Mouse (Mus musculus): ENCODE measurements around the gene Adam33. TPM values are rescaled to one million over a fixed set of nuclear protein-coding genes. Genes with fewer than 3 reads are reported as not detected.

Gene Adam33
- total RNA-seq, 2 experiments from 2014 or later = 8.9 to 9.6 TPM

GRCm38 (mm10) chr2:131055631-131056030 is 8.0 kb downstream of the Adam33 start:
- H3K4me3 ChIP-seq = no peak overlapping the region
- intact Hi-C loops (cut with DNase I) = loop anchor here (5.0 kb wide), 2 partner anchors 107 to 197 kb away; partner anchors contain the start of gene 1700037H04Rik
- DNase-seq (ENCODE audit: extremely low spot score in 1 of 2, low spot score in 2 of 2) = no peak
- peak; percentile 55 for TF ChIP-seq CTCF (IDR thresholded peaks at IDR 0.05)
- H3K27ac ChIP-seq = no peak overlapping the region

- intact Hi-C loops (cut with DNase I) = loop anchor here (5.0 kb wide), 2 partner anchors 108 to 198 kb away; partner anchors contain the start of gene 1700037H04Rik
- no peak for TF ChIP-seq CTCF (IDR thresholded peaks at IDR 0.05)
- no peak for DNase-seq (ENCODE audit: extremely low spot score in 1 of 2, low spot score in 2 of 2)
- H3K27ac ChIP-seq = no peak overlapping the region
- no peak overlapping the region for H3K4me3 ChIP-seq
Observed at GRCm38 (mm10) chr2:131054646-131055264, 8.9 kb downstream of the Adam33 start.

GRCm38 (mm10) chr2:131053851-131054645 is 9.6 kb downstream of the Adam33 start:
- no peak for DNase-seq (ENCODE audit: extremely low spot score in 1 of 2, low spot score in 2 of 2)
- no peak for TF ChIP-seq CTCF (IDR thresholded peaks at IDR 0.05)
- intact Hi-C loops (cut with DNase I) = no loop called here
- Histone ChIP-seq H3K4me3 (no peak overlapping the region; the same call in 1 of the 2 replicates), H3K27ac (no peak overlapping the region)

- Histone ChIP-seq H3K4me3 (no peak overlapping the region), H3K27ac (no peak overlapping the region)
- intact Hi-C loops (cut with DNase I) = no loop called here
- no peak for DNase-seq (ENCODE audit: extremely low spot score in 1 of 2, low spot score in 2 of 2)
- TF ChIP-seq CTCF (IDR thresholded peaks at IDR 0.05) = no peak
Observed at GRCm38 (mm10) chr2:131052862-131053418, 10.7 kb downstream of the Adam33 start.

GRCm38 (mm10) chr2:131052043-131052442 is 11.6 kb downstream of the Adam33 start:
- H3K27ac ChIP-seq = no peak overlapping the region
- intact Hi-C loops (cut with DNase I) = no loop called here
- H3K4me3 ChIP-seq = no peak overlapping the region
- DNase-seq (ENCODE audit: extremely low spot score in 1 of 2, low spot score in 2 of 2) = no peak
- no peak for TF ChIP-seq CTCF (IDR thresholded peaks at IDR 0.05)

- no peak overlapping the region for H3K27ac ChIP-seq
- TF ChIP-seq CTCF (IDR thresholded peaks at IDR 0.05) = no peak
- intact Hi-C loops (cut with DNase I) = no loop called here
- no peak overlapping the region for H3K4me3 ChIP-seq
- no peak for DNase-seq (ENCODE audit: extremely low spot score in 1 of 2, low spot score in 2 of 2)
Observed at GRCm38 (mm10) chr2:131046025-131046424, 17.6 kb downstream of the Adam33 start.

- TF ChIP-seq CTCF (IDR thresholded peaks at IDR 0.05) = no peak
- intact Hi-C loops (cut with DNase I) = loop anchor here (5.0 kb wide), 1 partner anchor 117 kb away; the partner anchor contains the start of gene 1700037H04Rik
- no peak for DNase-seq (ENCODE audit: extremely low spot score in 1 of 2, low spot score in 2 of 2)
- no peak overlapping the region for H3K4me3 ChIP-seq
- H3K27ac ChIP-seq = no peak overlapping the region
Observed at GRCm38 (mm10) chr2:131044989-131045720, 18.5 kb downstream of the Adam33 start.

GRCm38 (mm10) chr2:131044354-131044852 is 19.2 kb downstream of the Adam33 start:
- Histone ChIP-seq H3K4me3 (no peak overlapping the region), H3K27ac (no peak overlapping the region)
- no peak for DNase-seq (ENCODE audit: extremely low spot score in 1 of 2, low spot score in 2 of 2)
- intact Hi-C loops (cut with DNase I) = loop anchor here (5.0 kb wide), 1 partner anchor 118 kb away; the partner anchor contains the start of gene 1700037H04Rik
- no peak; the same call in 1 of the 2 replicates for TF ChIP-seq CTCF (IDR thresholded peaks at IDR 0.05)

- no peak for DNase-seq (ENCODE audit: extremely low spot score in 1 of 2, low spot score in 2 of 2)
- intact Hi-C loops (cut with DNase I) = loop anchor here (5.0 kb wide), 1 partner anchor 119 kb away; the partner anchor contains the start of gene 1700037H04Rik
- Histone ChIP-seq H3K27ac (peak within 1 kb of the TSS; percentile 91), H3K4me3 (peak within 1 kb of the TSS; percentile 63)
- no peak for TF ChIP-seq CTCF (IDR thresholded peaks at IDR 0.05)
Observed at GRCm38 (mm10) chr2:131042988-131043387, 20.6 kb downstream of the Adam33 start, which contains the start of gene Gfra4. Gene Gfra4 (minus strand): TSS chr2:131043088.

GRCm38 (mm10) chr2:131040854-131041825 is 22.5 kb downstream of the Adam33 start:
- no peak for TF ChIP-seq CTCF (IDR thresholded peaks at IDR 0.05)
- DNase-seq (ENCODE audit: extremely low spot score in 1 of 2, low spot score in 2 of 2) = peak; percentile 87 to 88
- intact Hi-C loops (cut with DNase I) = loop anchor here (5.0 kb wide), 1 partner anchor 121 kb away; the partner anchor contains the start of gene 1700037H04Rik
- Histone ChIP-seq H3K27ac (peak overlapping the region; percentile 91), H3K4me3 (peak overlapping the region; percentile 63)

Measured in left cerebral cortex, adult 2 months (tissue).